Mouse (Mus musculus): Measurements from ENCODE around the gene Tmod1. TPM values are rescaled to one million over a fixed set of nuclear protein-coding genes. Genes with fewer than 3 reads are reported as not detected.

The Tmod1 gene
- polyA plus RNA-seq (2017; shearing (Covaris generic)): 1 to 10 TPM; 1.7 to 3.2 TPM

GRCm38 (mm10) chr4:46038892-46039751 lies at the start of gene Tmod1:
Gene Tmod1, plus strand, starts transcription at chr4:46038935.

DNA sequence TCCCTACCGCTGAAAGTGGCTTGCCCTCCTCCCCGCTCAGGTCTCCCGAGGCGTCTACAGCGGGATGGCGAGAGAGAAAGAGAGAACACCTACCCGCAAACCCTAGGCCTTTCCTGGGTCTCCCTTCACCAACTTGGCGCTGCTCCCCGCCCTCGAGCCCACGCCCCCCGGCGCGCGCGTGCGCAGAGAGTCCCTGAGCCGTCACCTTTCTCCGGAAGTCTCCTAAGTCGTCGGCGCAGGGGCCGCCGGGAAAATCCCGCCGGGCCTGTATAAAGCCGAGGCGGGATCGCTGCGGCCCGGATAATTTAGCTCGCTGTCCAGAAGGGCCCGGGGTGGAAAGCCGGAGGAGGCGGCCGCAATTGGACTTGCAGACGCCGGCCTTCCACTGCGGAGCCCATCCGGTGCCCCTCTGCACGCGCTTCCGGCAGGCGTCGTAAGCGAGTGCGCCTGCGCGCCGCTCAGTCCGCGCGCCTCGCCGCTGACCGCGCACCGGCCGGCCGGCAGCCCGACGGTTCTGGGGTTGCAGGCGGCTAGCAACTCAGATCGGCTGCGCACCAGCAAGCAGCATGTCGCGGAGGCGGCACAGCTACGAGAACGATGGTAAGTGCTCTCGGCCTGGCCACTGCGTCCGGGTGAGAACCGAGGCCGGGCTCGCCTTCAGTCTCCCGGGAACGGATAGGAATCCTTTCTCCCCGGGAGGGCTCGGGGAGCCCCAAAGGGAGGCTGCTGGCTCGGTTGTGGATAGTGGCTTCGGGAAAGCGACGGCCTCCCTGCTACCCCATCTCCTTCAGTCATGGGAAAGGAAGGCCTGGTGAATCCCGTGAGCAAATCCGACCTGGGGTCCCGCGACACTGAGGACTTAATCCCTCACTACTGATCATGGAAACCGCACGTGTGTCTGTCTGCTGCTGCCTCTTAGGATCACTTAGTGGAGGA lies 99.8 kb downstream of the Tmod1 start, which contains the start of the genes Ncbp1 and Tstd2:
Ncbp1 (plus strand) TSS at position 327 of the 936 bp plus-strand sequence.
Tstd2 (minus strand) TSS at position 408 of the 936 bp plus-strand sequence.

Other genes starting within 250 kb of the Tmod1 start
- 1 to 10 TPM; 4.0 to 6.8 TPM for gene Aldh1b1, start 239.9 kb upstream of the Tmod1 start, polyA plus RNA-seq (2017; shearing (Covaris generic))
- gene Igfbpl1, start 212.0 kb upstream of the Tmod1 start, polyA plus RNA-seq (2017; shearing (Covaris generic)): under 1 TPM in 1 of 2 experiments, not detected in 1; 0.07 TPM
- gene Stra6l, start 190.3 kb upstream of the Tmod1 start, polyA plus RNA-seq (2017; shearing (Covaris generic)): under 1 TPM in 1 of 2 experiments, not detected in 1; 0.52 TPM
- under 1 TPM; 0.18 to 0.22 TPM for gene Ccdc180, start 148.6 kb upstream of the Tmod1 start, polyA plus RNA-seq (2017; shearing (Covaris generic))
- gene Tdrd7, start 73.6 kb upstream of the Tmod1 start, polyA plus RNA-seq (2017; shearing (Covaris generic)): 10 to 100 TPM in 1 of 2 experiments, 1 to 10 TPM in 1; 4.6 to 13.4 TPM
- gene Ncbp1, start 99.7 kb downstream of the Tmod1 start, polyA plus RNA-seq (2017; shearing (Covaris generic)): 10 to 100 TPM; 88.0 to 88.8 TPM
- gene Tstd2, start 99.8 kb downstream of the Tmod1 start, polyA plus RNA-seq (2017; shearing (Covaris generic)): 10 to 100 TPM; 30.3 to 31.4 TPM
- gene Xpa, start 157.4 kb downstream of the Tmod1 start, polyA plus RNA-seq (2017; shearing (Covaris generic)): 10 to 100 TPM; 43.4 to 48.4 TPM